Mouse (Mus musculus) olfactory bulb, adult 2 months (tissue): ENCODE measurements around the gene Abcf1. TPM values are rescaled to one million over a fixed set of nuclear protein-coding genes. Genes with fewer than 3 reads are reported as not detected.

Experiments used
- H3K27ac ChIP-seq: fragments of 200-500 bp; 2 replicates; pipeline ENCODE4 v1.5.1; 2012; ENCODE audit warnings: low read depth, low read length; ENCODE audit not compliant: insufficient read depth
- H3K4me1 ChIP-seq: fragments of 200-500 bp; 2 replicates; pipeline ENCODE4 v1.6.1; 2012; ENCODE audit warnings: low read length; ENCODE audit not compliant: control insufficient read depth, insufficient read depth
- H3K4me3 ChIP-seq: fragments of 200-500 bp; 2 replicates; pipeline ENCODE4 v1.5.1; 2012; ENCODE audit warnings: mild to moderate bottlenecking, low read depth, low read length, moderate library complexity; ENCODE audit not compliant: insufficient read depth
- CTCF ChIP-seq: fragments of 200-500 bp; IDR thresholded peaks from 2 replicates; pipeline ENCODE4 v1.5.1; 2012; ENCODE audit warnings: low read depth, mild to moderate bottlenecking, low read length, moderate library complexity; ENCODE audit not compliant: insufficient read depth
- POLR2A ChIP-seq: fragments of 200-500 bp; IDR thresholded peaks from 2 replicates; pipeline ENCODE4 v1.6.1; 2012; ENCODE audit warnings: mild to moderate bottlenecking, low read depth, low read length, moderate library complexity; ENCODE audit not compliant: insufficient read depth
- WGBS: fragments of 180-500 bp; shearing (Covaris S2); methylation state at CpG from one replicate; pipeline ENCODE4 v1.1.7; 2018; 5-methylcytosine and 5-hydroxymethylcytosine counted together
- polyA plus RNA-seq: library from polyadenylated mRNA; stranded (reverse); fragments of >200 nt; gene quantifications from 2 replicates; pipeline ENCODE4 v1.2.4, GENCODE M21; 2012; ENCODE audit warnings: low replicate concordance; ENCODE audit not compliant: missing spikeins, insufficient read depth, insufficient read length

The Abcf1 gene
- polyA plus RNA-seq, 1 experiment: not detected

GRCm38 (mm10) chr17:35916297-35917142 is 53.0 kb downstream of the Abcf1 start, which contains the start of the genes Mrps18b and Ppp1r10:
Mrps18b (minus strand) TSS chr17:35916389.
Ppp1r10 (plus strand) TSS chr17:35916434.
- H3K4me3 ChIP-seq: peak within 1 kb of the TSS; percentile 78
- peaks cover 7% of the 10 kb centered on the region for H3K4me1 ChIP-seq
- peak within 1 kb of the TSS; percentile 100 for H3K27ac ChIP-seq
- peak; percentile 100 for TF ChIP-seq POLR2A
- TF ChIP-seq CTCF: no peak; the same call in 1 of the 2 replicates
- under 1% methylated on average over 83 of the region's 83 CpGs for WGBS

GRCm38 (mm10) chr17:35915538-35916296 is 53.8 kb downstream of the Abcf1 start:
- H3K4me1 ChIP-seq: peaks cover 7% of the 10 kb centered on the region
- 2% methylated on average over 28 of the region's 28 CpGs for WGBS

DNA sequence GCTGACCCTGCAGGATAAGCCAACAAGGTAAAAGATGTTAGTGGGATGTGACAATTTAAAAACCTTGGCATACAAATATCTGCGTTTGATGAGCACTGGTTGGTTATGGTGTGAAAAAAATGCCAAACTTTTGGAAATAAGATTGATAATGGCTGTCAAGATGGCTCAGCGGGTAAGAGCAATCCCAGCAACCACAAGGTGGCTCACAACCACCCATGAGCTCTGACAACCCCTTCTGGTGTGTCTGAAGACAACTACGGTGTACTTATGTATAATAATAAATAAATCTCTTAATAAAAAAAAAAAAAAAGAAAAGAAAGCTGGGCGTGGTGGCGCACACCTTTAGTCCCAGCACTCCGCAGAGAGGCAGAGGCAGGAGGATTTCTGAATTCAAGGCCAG is 54.6 kb downstream of the Abcf1 start:
- Histone ChIP-seq H3K4me1 (peaks cover 9% of the 10 kb centered on the region), H3K4me3 (no peak overlapping the region), H3K27ac (no peak overlapping the region)
- 82% methylated on average over 6 of the region's 6 CpGs for WGBS
- TF ChIP-seq CTCF: no peak
- no peak for TF ChIP-seq POLR2A

More at GRCm38 (mm10) chr17:35915538-35916296, 53.8 kb downstream of the Abcf1 start:
- H3K4me3 ChIP-seq: peak overlapping the region; percentile 70
- TF ChIP-seq POLR2A: no peak; the same call in 1 of the 2 replicates
- no peak for TF ChIP-seq CTCF
- peak overlapping the region; percentile 7 for H3K27ac ChIP-seq

- WGBS: 2% methylated on average over 25 of the region's 25 CpGs
- Histone ChIP-seq H3K4me1 (peaks cover 12% of the 10 kb centered on the region), H3K27ac (peak within 1 kb of the TSS; percentile 81)
Observed at GRCm38 (mm10) chr17:35909919-35910369, 59.6 kb downstream of the Abcf1 start, which contains the start of gene Atat1. Atat1 (minus strand) TSS chr17:35910075.

DNA sequence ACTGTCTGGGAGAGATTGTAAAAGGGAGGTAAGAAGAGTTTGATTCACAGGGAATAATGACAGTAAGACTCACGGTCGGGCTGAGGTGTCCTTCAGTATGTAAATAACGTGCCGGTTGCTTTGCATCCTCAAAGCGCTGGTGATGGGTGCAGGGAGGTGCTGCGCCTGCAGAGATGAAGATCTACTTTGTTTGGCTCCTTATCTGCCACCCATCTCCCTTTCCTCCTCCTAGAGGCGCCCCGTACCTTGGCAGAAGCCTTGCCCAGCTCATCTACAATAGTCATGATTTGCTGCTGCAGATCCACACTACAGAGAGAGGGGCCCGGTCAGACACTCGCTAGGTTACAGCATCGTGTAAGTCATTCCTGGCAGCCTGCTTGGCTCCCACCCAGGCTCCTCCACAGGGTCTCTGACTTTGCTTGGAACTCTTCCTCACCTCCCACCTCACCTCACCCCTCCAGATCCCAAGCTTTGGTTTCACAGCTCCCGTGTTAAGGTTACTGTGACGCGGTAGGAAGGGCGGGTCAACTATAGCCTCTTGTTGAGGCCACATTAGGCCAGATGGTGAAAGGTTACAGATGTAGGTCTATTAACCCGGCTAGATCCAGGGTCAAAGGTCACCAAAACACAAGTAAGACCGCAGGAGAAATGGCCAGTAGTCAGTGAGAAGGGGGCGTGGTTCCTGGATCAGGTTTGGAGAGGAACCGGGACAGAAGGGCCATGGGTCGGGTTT is 60.2 kb downstream of the Abcf1 start:
- TF ChIP-seq POLR2A (no peak), CTCF (no peak)
- Histone ChIP-seq H3K4me3 (peak overlapping the region; percentile 80), H3K27ac (peak overlapping the region; percentile 65; the same call in 1 of the 2 replicates), H3K4me1 (peaks cover 12% of the 10 kb centered on the region)
- WGBS: 14% methylated on average over 20 of the region's 20 CpGs

More at GRCm38 (mm10) chr17:35909919-35910369, 59.6 kb downstream of the Abcf1 start, which contains the start of gene Atat1:
- no peak for TF ChIP-seq CTCF
- peak; percentile 72 for TF ChIP-seq POLR2A
- H3K4me3 ChIP-seq: peak within 1 kb of the TSS; percentile 80

DNA sequence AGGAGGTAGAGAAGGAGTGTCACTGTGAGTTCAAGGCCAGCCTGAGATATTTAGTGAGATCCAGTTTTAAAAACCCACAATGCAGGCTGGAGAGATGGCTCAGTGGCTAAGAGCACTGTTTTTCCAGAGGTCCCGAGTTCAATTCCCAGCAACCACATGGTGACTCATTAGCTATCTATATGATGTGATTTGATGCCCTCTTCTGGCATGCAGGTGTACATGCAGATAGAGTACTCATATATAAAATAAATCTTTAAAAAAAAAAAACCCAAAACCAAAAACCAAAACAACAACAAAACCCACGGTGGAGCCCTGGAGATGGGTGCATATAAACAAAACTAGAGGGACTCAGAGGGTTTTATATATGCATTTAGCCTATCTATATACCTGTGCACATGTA is 62.0 kb downstream of the Abcf1 start:
- TF ChIP-seq CTCF (no peak), POLR2A (no peak)

More for the DNA sequence above, 62.0 kb downstream of the Abcf1 start:
- H3K4me3 ChIP-seq: no peak overlapping the region
- H3K27ac ChIP-seq: no peak overlapping the region
- H3K4me1 ChIP-seq: peaks cover 12% of the 10 kb centered on the region
- 65% methylated on average over 2 of the region's 2 CpGs for WGBS

Other genes with a start within 250 kb of the Abcf1 start
- not detected in 2 replicates for gene Ier3, start 148.1 kb downstream of the Abcf1 start, polyA plus RNA-seq
- not detected in 2 replicates for gene Flot1, start 146.5 kb downstream of the Abcf1 start, polyA plus RNA-seq
- 228 and 580 TPM in 2 replicates for gene Tubb5, start 131.5 kb downstream of the Abcf1 start, polyA plus RNA-seq
- gene Mdc1, start 128.2 kb downstream of the Abcf1 start, polyA plus RNA-seq: 41.3 TPM in 1 of 2 replicates, not detected in the other
- gene Nrm, start 108.4 kb downstream of the Abcf1 start, polyA plus RNA-seq: not detected in 2 replicates
- gene Ppp1r18, start 104.2 kb downstream of the Abcf1 start, polyA plus RNA-seq: not detected in 2 replicates
- gene Dhx16, start 89.9 kb downstream of the Abcf1 start, polyA plus RNA-seq: not detected in 2 replicates
- gene 2310061I04Rik, start 72.3 kb downstream of the Abcf1 start, polyA plus RNA-seq: not detected in 2 replicates
- not detected in 2 replicates for gene Atat1, start 59.7 kb downstream of the Abcf1 start, polyA plus RNA-seq
- gene Mrps18b, start 53.4 kb downstream of the Abcf1 start, polyA plus RNA-seq: not detected in 2 replicates
- gene Ppp1r10, start 53.3 kb downstream of the Abcf1 start, polyA plus RNA-seq: not detected in 2 replicates
- gene Gnl1, start 10.1 kb upstream of the Abcf1 start, polyA plus RNA-seq: not detected in 2 replicates
- gene Prr3, start 10.5 kb upstream of the Abcf1 start, polyA plus RNA-seq: not detected in 2 replicates
- gene H2-T24, start 50.8 kb upstream of the Abcf1 start, polyA plus RNA-seq: not detected in 2 replicates
- gene H2-T23, start 63.1 kb upstream of the Abcf1 start, polyA plus RNA-seq: 151 TPM in 1 of 2 replicates, not detected in the other
- gene H2-T22, start 73.0 kb upstream of the Abcf1 start, polyA plus RNA-seq: not detected in 2 replicates
- not detected in 2 replicates for gene Gm6034, start 73.2 kb upstream of the Abcf1 start, polyA plus RNA-seq
- gene Gm11127, start 88.6 kb upstream of the Abcf1 start, polyA plus RNA-seq: not detected in 2 replicates
- gene Gm19684, start 151.9 kb upstream of the Abcf1 start, polyA plus RNA-seq: not detected in 2 replicates
- gene Gm7030, start 159.7 kb upstream of the Abcf1 start, polyA plus RNA-seq: not detected in 2 replicates
- gene Gm8909, start 198.8 kb upstream of the Abcf1 start, polyA plus RNA-seq: not detected in 2 replicates
- gene H2-T3, start 220.5 kb upstream of the Abcf1 start, polyA plus RNA-seq: not detected in 2 replicates